Mouse (Mus musculus): ENCODE results near the gene Klhl31.

Gene Klhl31

DNA sequence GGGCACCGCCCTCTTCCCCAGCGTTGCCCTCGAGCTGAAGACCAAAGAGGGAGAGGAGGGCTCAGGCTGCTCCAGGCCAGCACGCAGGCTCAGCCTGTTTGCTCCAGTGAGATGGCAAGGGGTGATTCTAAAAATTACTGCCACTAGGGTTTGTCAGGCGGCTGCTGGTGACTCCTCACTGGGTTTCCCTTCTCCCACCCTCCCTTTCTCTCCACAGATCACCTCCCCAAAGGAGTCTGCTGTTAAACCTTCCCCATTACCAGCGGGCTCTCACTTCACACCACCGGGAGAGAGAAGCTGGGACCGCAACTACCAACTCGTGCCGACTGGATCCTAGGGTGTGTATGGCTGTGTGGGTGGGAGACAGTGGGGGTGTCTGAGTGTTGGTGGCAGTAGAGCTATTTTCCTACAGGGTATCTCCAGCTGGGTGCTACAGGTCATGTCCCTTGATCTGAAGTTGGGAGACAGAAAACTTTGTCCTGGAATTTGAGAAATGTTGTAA is at the start of gene Klhl31:
Gene Klhl31, plus strand, starts transcription at position 51 of the 502 bp plus-strand sequence.
- CTCF ChIA-PET: interaction anchor here in 1 of 4 experiments (0.8 kb wide), 1 partner anchor 13 kb away, joined by 4 read pairs; no protein-coding TSS in a partner anchor
- POLR2A ChIA-PET: interaction anchor here in 2 of 4 experiments (0.8 to 1.5 kb wide), 3 partner anchors 20 to 118 kb away, joined by 3 to 5 read pairs (median 3); partner anchors contain the start of gene Gclc (in 1 of the 2)

DNA sequence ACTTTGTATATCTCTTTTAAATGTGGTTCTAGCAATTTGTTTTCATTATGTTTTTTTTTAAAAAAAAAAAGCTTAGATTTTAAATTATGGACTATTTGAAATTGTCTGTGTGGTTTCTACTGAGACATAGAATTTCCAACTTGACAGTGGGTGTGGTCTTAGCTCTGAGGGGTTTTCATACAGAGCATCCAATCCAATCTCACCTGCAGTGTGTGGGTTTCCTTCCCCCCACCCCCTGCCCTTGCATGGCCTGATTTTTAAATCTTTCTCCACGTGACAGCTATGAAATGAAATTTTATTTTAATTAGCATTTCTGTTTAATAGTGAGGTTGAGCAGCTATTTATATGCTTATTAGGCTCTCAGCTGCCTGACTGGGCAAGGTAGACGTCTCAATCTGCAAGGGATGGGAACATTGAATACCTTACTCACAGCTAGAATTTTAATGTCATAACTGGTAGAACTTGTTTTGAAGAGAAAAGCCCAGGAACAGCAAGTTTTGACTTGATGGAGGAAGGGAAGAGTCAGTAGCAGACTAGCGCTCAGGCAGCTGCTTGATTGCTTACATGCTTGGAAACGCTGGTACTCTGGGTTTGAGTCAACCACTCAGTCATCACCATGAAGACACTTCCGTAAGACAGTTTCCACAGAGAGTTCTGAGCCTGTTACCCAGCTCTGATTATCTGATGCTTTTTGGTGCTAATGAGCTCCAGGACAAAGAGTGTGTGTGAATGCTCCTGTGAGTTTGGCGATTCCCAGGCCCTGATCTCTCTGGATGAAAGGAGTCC is 49.3 kb upstream of the Klhl31 start:
- CTCF ChIA-PET: interaction anchor here in 3 of 4 experiments (0.5 to 2.1 kb wide), 6 partner anchors 9 to 1385 kb away, joined by 3 to 8 read pairs (median 3); no protein-coding TSS in a partner anchor

GRCm38 (mm10) chr9:77587616-77588015 is 48.7 kb upstream of the Klhl31 start:
- ChIA-PET CTCF (interaction anchor here in 3 of 4 experiments (0.5 to 2.1 kb wide), 6 partner anchors 8 to 1386 kb away, joined by 3 to 8 read pairs (median 3); no protein-coding TSS in a partner anchor), POLR2A (no interaction called here)

More for the DNA sequence above, 49.3 kb upstream of the Klhl31 start:
- POLR2A ChIA-PET: no interaction called here

DNA sequence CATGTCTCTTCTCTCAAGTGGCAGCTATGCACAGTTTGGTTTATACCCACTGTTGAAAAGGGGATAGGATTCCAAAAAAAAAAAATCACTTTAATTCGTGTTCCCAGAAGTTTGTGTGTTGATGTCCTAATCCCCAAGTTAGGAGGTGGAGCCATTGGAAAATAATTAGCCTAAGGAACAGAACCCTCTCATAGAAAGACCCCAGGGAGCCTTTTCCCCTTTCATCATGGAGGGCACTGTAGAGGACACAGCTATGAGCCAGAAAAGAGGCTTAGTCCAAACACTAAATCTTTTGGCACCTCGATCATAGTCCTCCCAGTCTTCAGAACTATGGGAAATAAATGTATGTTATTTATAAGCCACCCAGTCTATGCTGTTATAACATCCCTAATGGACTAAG is 46.8 kb upstream of the Klhl31 start:
- ChIA-PET CTCF (no interaction called here), POLR2A (no interaction called here)

- ChIA-PET POLR2A (no interaction called here), CTCF (interaction anchor here in 1 of 4 experiments (0.6 kb wide), 1 partner anchor 211 kb away, joined by 4 read pairs; no protein-coding TSS in a partner anchor)
Observed at GRCm38 (mm10) chr9:77592423-77592822, 43.9 kb upstream of the Klhl31 start.

GRCm38 (mm10) chr9:77595006-77595626 is 41.2 kb upstream of the Klhl31 start:
- CTCF ChIA-PET: interaction anchor here in 2 of 4 experiments (0.6 to 2.2 kb wide), 5 partner anchors 43 to 458 kb away, joined by 3 to 9 read pairs (median 7); no protein-coding TSS in a partner anchor
- POLR2A ChIA-PET: no interaction called here

GRCm38 (mm10) chr9:77596355-77596754 is 39.9 kb upstream of the Klhl31 start:
- POLR2A ChIA-PET: interaction anchor here in 2 of 4 experiments (0.6 to 1.3 kb wide), 5 partner anchors 12 to 517 kb away, joined by 3 to 6 read pairs (median 4); partner anchors contain the start of gene Gclc (in 1 of the 2)
- CTCF ChIA-PET: interaction anchor here (0.5 to 4.3 kb wide), 51 partner anchors 9 to 573 kb away, joined by 3 to 39 read pairs (median 4); partner anchors contain the start of genes Gclc (in 1 of the 4) and Lrrc1 (in 1 of the 4)

GRCm38 (mm10) chr9:77598560-77598959 is 37.7 kb upstream of the Klhl31 start:
- ChIA-PET CTCF (interaction anchor here in 1 of 4 experiments (4.3 kb wide), 1 partner anchor 9 kb away, joined by 39 read pairs; no protein-coding TSS in a partner anchor), POLR2A (no interaction called here)

DNA sequence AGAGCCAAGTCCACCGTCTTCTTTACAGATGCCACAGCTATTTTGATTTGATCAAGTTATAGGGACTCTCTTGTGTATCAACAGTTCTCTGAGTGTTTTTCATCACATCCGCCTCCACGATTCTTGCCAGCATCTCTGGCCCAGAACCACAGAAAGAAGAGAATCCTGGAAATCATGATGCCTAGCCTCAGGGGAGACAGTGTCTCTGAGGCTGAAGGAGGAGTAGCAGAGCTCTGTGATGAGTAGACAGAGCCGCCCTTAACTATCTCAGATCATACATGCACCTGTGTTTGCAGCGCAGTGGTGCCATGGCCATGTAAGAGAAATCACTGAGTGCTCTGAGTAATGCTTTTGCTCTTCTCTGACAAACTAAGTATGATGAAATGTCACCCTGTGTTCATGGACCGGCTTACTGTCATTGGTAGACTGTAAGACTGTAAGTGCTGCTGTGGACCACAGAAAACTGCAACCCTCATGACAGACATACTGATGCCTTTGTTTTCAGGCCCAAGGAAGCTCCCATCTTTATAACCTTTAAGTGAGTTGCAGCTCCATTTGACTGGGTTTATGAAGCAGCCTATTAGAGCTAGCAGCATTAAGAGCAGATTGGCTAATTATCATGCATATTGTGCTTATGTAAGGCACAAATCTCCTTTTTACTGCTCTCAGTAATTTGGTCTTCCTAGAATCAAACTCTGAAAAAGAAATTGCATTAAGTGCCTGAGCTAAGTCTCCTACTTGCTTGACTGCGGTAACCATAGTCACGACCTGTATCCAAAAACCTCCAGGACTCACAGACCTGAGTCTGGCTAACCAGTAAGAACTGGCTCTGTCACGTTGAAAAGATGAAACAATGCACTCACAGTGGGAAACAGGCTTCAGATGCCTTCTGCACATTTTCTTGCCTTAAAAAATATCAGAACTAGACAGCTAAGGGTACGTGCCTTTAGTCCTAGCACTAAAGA is 33.7 kb upstream of the Klhl31 start:
- POLR2A ChIA-PET: interaction anchor here in 2 of 4 experiments (0.6 to 1.2 kb wide), 2 partner anchors 14 to 671 kb away, joined by 3 to 4 read pairs; no protein-coding TSS in a partner anchor

DNA sequence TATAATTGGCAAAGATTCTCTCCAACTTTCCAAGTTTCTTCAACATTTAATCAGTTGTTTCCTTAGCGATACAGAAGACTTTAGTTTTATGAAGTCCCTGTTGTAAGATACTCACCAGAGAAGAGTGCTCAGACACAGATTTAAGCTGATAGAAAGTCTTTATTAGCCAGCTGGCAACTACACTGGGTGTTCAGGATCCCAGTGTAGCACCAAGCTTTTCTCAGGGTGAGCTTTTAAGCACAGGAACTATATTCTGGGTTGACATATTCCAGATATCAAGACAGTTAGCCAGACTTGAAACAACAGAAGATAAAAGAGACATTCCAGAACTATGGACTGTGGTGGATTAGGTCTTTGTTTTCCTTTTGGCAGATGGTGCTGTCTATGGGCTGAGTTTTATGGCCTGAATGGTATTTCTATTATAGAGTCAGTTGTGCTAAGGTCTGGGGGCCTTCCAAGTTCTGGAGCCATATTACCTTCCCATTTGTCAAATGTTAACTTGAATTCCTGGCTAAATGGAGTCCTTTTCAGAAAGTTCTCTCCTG is 32.3 kb upstream of the Klhl31 start:
- POLR2A ChIA-PET: interaction anchor here in 3 of 4 experiments (0.6 to 1.2 kb wide), 3 partner anchors 13 to 193 kb away, joined by 3 read pairs; no protein-coding TSS in a partner anchor
- CTCF ChIA-PET: interaction anchor here in 1 of 4 experiments (0.6 kb wide), 1 partner anchor 435 kb away, joined by 3 read pairs; no protein-coding TSS in a partner anchor

More for the DNA sequence above, 33.7 kb upstream of the Klhl31 start:
- CTCF ChIA-PET: interaction anchor here in 1 of 4 experiments (0.6 kb wide), 2 partner anchors 22 to 1293 kb away, joined by 4 to 7 read pairs; no protein-coding TSS in a partner anchor

DNA sequence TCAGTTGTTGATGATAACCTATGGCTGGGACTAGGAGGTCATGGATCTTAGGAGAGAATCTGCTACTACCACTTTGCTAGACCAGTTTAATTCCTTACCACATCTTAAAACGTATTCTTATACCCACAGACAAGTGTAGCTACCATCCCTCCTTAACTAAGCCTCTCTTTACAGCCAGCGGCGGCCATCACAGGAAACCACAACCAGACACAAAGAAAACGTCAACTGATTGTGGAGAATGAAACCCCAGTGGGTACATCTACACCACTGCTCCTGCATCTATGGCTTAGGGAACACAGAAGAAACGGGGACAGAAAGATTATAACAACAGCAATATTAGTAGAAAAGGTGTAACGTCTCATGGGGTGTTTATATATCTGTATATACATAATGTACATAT is 29.0 kb upstream of the Klhl31 start:
- CTCF ChIA-PET: interaction anchor here (0.5 to 3.8 kb wide), 16 partner anchors 9 to 423 kb away, joined by 3 to 39 read pairs (median 4); partner anchors contain the start of gene Lrrc1 (in 1 of the 4)

GRCm38 (mm10) chr9:77607840-77608239 is 28.5 kb upstream of the Klhl31 start:
- ChIA-PET CTCF (interaction anchor here (0.5 to 3.8 kb wide), 25 partner anchors 8 to 423 kb away, joined by 3 to 39 read pairs (median 4); partner anchors contain the start of gene Lrrc1 (in 1 of the 4)), POLR2A (interaction anchor here (0.5 to 2.5 kb wide), 6 partner anchors 9 to 225 kb away, joined by 3 to 6 read pairs (median 4); no protein-coding TSS in a partner anchor)

More for the DNA sequence above, 29.0 kb upstream of the Klhl31 start:
- POLR2A ChIA-PET: interaction anchor here in 3 of 4 experiments (0.5 to 2.5 kb wide), 4 partner anchors 9 to 226 kb away, joined by 3 to 6 read pairs (median 4); no protein-coding TSS in a partner anchor

- POLR2A ChIA-PET: interaction anchor here in 1 of 4 experiments (0.7 kb wide), 1 partner anchor 229 kb away, joined by 3 read pairs; no protein-coding TSS in a partner anchor
Observed at GRCm38 (mm10) chr9:77610811-77611210, 25.5 kb upstream of the Klhl31 start.

DNA sequence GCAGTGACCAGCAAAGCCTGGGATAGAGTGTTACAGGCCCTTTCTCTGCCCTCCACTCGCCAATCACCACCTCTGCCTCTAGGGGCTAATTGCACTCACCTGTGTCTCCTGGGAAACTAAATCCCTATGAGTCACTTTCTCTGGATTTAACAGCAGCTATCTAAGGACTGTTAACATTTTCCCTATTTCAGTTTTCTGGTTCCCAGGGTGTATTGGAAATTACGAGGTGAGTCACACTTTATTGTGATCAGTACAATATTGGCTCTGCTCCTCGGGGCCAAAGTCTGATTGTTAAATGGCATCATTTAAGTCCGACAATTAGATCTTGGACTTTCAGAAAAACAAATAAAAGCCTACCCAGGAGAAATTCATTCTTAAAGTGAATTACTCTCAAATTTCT is 24.0 kb upstream of the Klhl31 start:
- POLR2A ChIA-PET: interaction anchor here in 1 of 4 experiments (0.6 kb wide), 1 partner anchor 439 kb away, joined by 3 read pairs; the partner anchor contains the start of gene Gcm1
- CTCF ChIA-PET: interaction anchor here in 1 of 4 experiments (1.0 kb wide), 1 partner anchor 16 kb away, joined by 3 read pairs; no protein-coding TSS in a partner anchor

More at GRCm38 (mm10) chr9:77610811-77611210, 25.5 kb upstream of the Klhl31 start:
- CTCF ChIA-PET: interaction anchor here in 2 of 4 experiments (0.7 to 1.1 kb wide), 2 partner anchors 14 to 237 kb away, joined by 3 read pairs; no protein-coding TSS in a partner anchor

DNA sequence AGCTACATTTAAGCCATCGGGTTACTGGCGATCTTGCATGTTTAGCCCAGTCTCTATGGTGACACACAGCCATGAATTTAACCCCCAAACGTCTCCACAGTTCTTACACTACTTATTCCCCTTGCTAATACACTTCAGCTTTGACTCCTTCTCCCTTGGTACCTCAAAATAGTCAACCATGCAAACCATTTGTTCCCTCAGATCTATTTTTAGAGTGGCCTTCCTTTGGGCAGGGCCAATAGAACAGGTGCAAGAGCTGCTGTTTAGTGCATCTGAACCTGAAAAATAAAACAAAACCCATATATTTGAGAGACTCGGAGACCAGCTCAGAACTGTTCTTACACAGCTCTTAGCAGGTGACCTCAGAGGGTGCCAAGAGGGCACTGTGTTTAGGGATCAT is 20.4 kb upstream of the Klhl31 start:
- ChIA-PET POLR2A (interaction anchor here in 2 of 4 experiments (0.7 to 1.7 kb wide), 10 partner anchors 8 to 161 kb away, joined by 3 to 11 read pairs (median 4); partner anchors contain the start of genes Gclc (in 1 of the 2) and Klhl31 (in 1 of the 2)), CTCF (interaction anchor here in 2 of 4 experiments (1.4 to 1.6 kb wide), 3 partner anchors 8 to 20 kb away, joined by 4 to 5 read pairs (median 4); no protein-coding TSS in a partner anchor)

- ChIA-PET CTCF (interaction anchor here in 3 of 4 experiments (0.6 to 1.6 kb wide), 6 partner anchors 9 to 147 kb away, joined by 3 to 9 read pairs (median 4); no protein-coding TSS in a partner anchor), POLR2A (interaction anchor here in 3 of 4 experiments (0.7 to 1.7 kb wide), 17 partner anchors 9 to 575 kb away, joined by 3 to 11 read pairs (median 4); partner anchors contain the start of genes Gclc (in 1 of the 3) and Klhl31 (in 1 of the 3))
Observed at GRCm38 (mm10) chr9:77616796-77617195, 19.5 kb upstream of the Klhl31 start.
